Mouse (Mus musculus) myocyte (in vitro differentiated cells): ENCODE data around the gene Ssbp2. TPM values are rescaled to one million over a fixed set of nuclear protein-coding genes. Genes with fewer than 3 reads are reported as not detected.

Experiments
- H3K27me3 ChIP-seq: one replicate; pipeline ENCODE4 v1.6.1; 2011; ENCODE audit not compliant: control insufficient read depth, insufficient read depth, insufficient read length
- H3K36me3 ChIP-seq: one replicate; pipeline ENCODE4 v1.6.1; 2011; ENCODE audit not compliant: control insufficient read depth, insufficient read depth
- H3K4me2 ChIP-seq: one replicate; pipeline ENCODE4 v1.6.1; 2011; ENCODE audit warnings: low read depth, control low read depth
- H3K4me3 ChIP-seq: one replicate; pipeline ENCODE4 v1.5.1; 2011; ENCODE audit warnings: mild to moderate bottlenecking, control low read depth, moderate library complexity
- H3K79me2 ChIP-seq: one replicate; pipeline ENCODE4 v1.6.1; 2011; ENCODE audit not compliant: control insufficient read depth, insufficient read depth
- H3ac ChIP-seq: one replicate; pipeline ENCODE4 v1.6.1; 2011; ENCODE audit not compliant: control insufficient read depth, insufficient read length
- CEBPB ChIP-seq: IDR thresholded peaks from 2 replicates; pipeline ENCODE4 v1.6.1; 2011; ENCODE audit warnings: mild to moderate bottlenecking, moderate library complexity; ENCODE audit not compliant: poor library complexity, insufficient read depth, severe bottlenecking
- E2F4 ChIP-seq: IDR thresholded peaks from one replicate; pipeline ENCODE4 v1.6.1; 2011; ENCODE audit warnings: mild to moderate bottlenecking, control low read depth, moderate library complexity; ENCODE audit not compliant: insufficient read depth
- MAX ChIP-seq: IDR thresholded peaks from one replicate; pipeline ENCODE4 v1.6.1; 2011; ENCODE audit warnings: low read depth, mild to moderate bottlenecking, control low read depth
- MYOD1 ChIP-seq, 3 experiments: IDR thresholded peaks; one replicate each; pipeline ENCODE4 v1.6.1; 2011; ENCODE audit warnings: control low read depth in 2 of 3, low read depth in 2 of 3, mild to moderate bottlenecking in 2 of 3, moderate library complexity in 1 of 3; ENCODE audit not compliant: insufficient read length in 2 of 3, control insufficient read depth in 1 of 3
- MYOG ChIP-seq, 3 experiments: IDR thresholded peaks; one replicate each; pipeline ENCODE4 v1.6.1; 2011; ENCODE audit warnings: control low read depth in 2 of 3, low read depth in 2 of 3, mild to moderate bottlenecking in 2 of 3; ENCODE audit not compliant: insufficient read length in 2 of 3, control insufficient read depth in 1 of 3, insufficient read depth in 1 of 3
- POLR2A ChIP-seq: IDR thresholded peaks from one replicate; pipeline ENCODE4 v1.6.1; 2011; ENCODE audit warnings: low read depth, mild to moderate bottlenecking, control low read depth, moderate library complexity; ENCODE audit not compliant: insufficient read length
- POLR2AphosphoS2 ChIP-seq: IDR thresholded peaks from one replicate; pipeline ENCODE4 v1.6.1; 2011; ENCODE audit warnings: low read depth, control low read depth; ENCODE audit not compliant: insufficient read length
- REST ChIP-seq: IDR thresholded peaks from one replicate; pipeline ENCODE4 v1.6.1; 2011; ENCODE audit warnings: mild to moderate bottlenecking, control low read depth, moderate library complexity; ENCODE audit not compliant: insufficient read depth, insufficient read length
- SRF ChIP-seq: IDR thresholded peaks from one replicate; pipeline ENCODE4 v1.6.1; 2011; ENCODE audit warnings: low read depth; ENCODE audit not compliant: control insufficient read depth, insufficient read length
- TCF12 ChIP-seq: IDR thresholded peaks from one replicate; pipeline ENCODE4 v1.6.1; 2011; ENCODE audit warnings: mild to moderate bottlenecking, control low read depth; ENCODE audit not compliant: poor library complexity, insufficient read depth, severe bottlenecking
- TCF3 ChIP-seq: IDR thresholded peaks from one replicate; pipeline ENCODE4 v1.6.1; 2011; ENCODE audit warnings: low read depth, control low read depth; ENCODE audit not compliant: insufficient read length
- USF1 ChIP-seq: IDR thresholded peaks from one replicate; pipeline ENCODE4 v1.6.1; 2011; ENCODE audit warnings: low read depth, mild to moderate bottlenecking, control low read depth, moderate library complexity
- polyA plus RNA-seq: library from polyadenylated mRNA; unstranded; fragments of >200 nt; fragmentation: generic; extraction: Trizol; gene quantifications from one replicate; pipeline ENCODE4 v1.2.1, GENCODE M21; 2012; ENCODE audit warnings: missing spikeins

The Ssbp2 gene
- polyA plus RNA-seq, 1 experiment, result 52.1 TPM

- Histone ChIP-seq H3K4me3 (no peak overlapping the region), H3K79me2 (no peaks in the 10 kb centered on the region), H3K36me3 (no peaks in the 10 kb centered on the region), H3K4me2 (no peak overlapping the region), H3K27me3 (no peaks in the 10 kb centered on the region), H3ac (no peak overlapping the region)
- TF ChIP-seq REST (no peak), E2F4 (no peak), USF1 (no peak), POLR2A (no peak), SRF (no peak), MYOD1 (IDR thresholded peaks at IDR 0.05; ENCODE audit: control insufficient read depth in 1 of 3, insufficient read length in 2 of 3, low read depth in 2 of 3) (no peak)
These were observed 263.1 kb downstream of the Ssbp2 start for GRCm38 (mm10) chr13:91723108-91723735.

- no peak for TF ChIP-seq USF1
- no peak for TF ChIP-seq CEBPB
- no peak for TF ChIP-seq E2F4
- TF ChIP-seq SRF, result no peak
- no peak for TF ChIP-seq TCF3
- TF ChIP-seq MAX, result no peak
- TF ChIP-seq MYOG (IDR thresholded peaks at IDR 0.05; ENCODE audit: control insufficient read depth in 1 of 3, insufficient read depth in 1 of 3, insufficient read length in 2 of 3, low read depth in 2 of 3), result no peak
- no peak for TF ChIP-seq POLR2AphosphoS2
- no peak for TF ChIP-seq MYOD1 (IDR thresholded peaks at IDR 0.05; ENCODE audit: control insufficient read depth in 1 of 3, insufficient read length in 2 of 3, low read depth in 2 of 3)
- no peak for TF ChIP-seq TCF12
- TF ChIP-seq POLR2A, result no peak
- Histone ChIP-seq H3K4me2 (no peak overlapping the region), H3K36me3 (no peaks in the 10 kb centered on the region), H3ac (no peak overlapping the region), H3K79me2 (no peaks in the 10 kb centered on the region), H3K4me3 (no peak overlapping the region), H3K27me3 (no peaks in the 10 kb centered on the region)
These were observed 263.6 kb downstream of the Ssbp2 start for GRCm38 (mm10) chr13:91723736-91724119.

GRCm38 (mm10) chr13:91724211-91724610, 264.1 kb downstream of the Ssbp2 start:
- Histone ChIP-seq H3K27me3 (no peaks in the 10 kb centered on the region), H3K36me3 (no peaks in the 10 kb centered on the region), H3K4me2 (no peak overlapping the region), H3K4me3 (no peak overlapping the region), H3K79me2 (no peaks in the 10 kb centered on the region), H3ac (no peak overlapping the region)
- TF ChIP-seq E2F4, result no peak
- no peak for TF ChIP-seq MYOG (IDR thresholded peaks at IDR 0.05; ENCODE audit: control insufficient read depth in 1 of 3, insufficient read depth in 1 of 3, insufficient read length in 2 of 3, low read depth in 2 of 3)
- TF ChIP-seq SRF, result no peak
- TF ChIP-seq CEBPB, result no peak
- no peak for TF ChIP-seq MYOD1 (IDR thresholded peaks at IDR 0.05; ENCODE audit: control insufficient read depth in 1 of 3, insufficient read length in 2 of 3, low read depth in 2 of 3)
- no peak for TF ChIP-seq MAX
- no peak for TF ChIP-seq POLR2A
- no peak for TF ChIP-seq TCF12
- TF ChIP-seq REST, result no peak
- TF ChIP-seq POLR2AphosphoS2, result no peak
- no peak for TF ChIP-seq TCF3
- no peak for TF ChIP-seq USF1

GRCm38 (mm10) chr13:91725130-91725529, 265.0 kb downstream of the Ssbp2 start:
- Histone ChIP-seq H3K27me3 (no peaks in the 10 kb centered on the region), H3ac (no peak overlapping the region), H3K4me2 (no peak overlapping the region), H3K4me3 (no peak overlapping the region), H3K79me2 (no peaks in the 10 kb centered on the region), H3K36me3 (no peaks in the 10 kb centered on the region)
- TF ChIP-seq CEBPB (no peak), TCF3 (no peak), MYOD1 (IDR thresholded peaks at IDR 0.05; ENCODE audit: control insufficient read depth in 1 of 3, insufficient read length in 2 of 3, low read depth in 2 of 3) (no peak), POLR2A (no peak), MYOG (IDR thresholded peaks at IDR 0.05; ENCODE audit: control insufficient read depth in 1 of 3, insufficient read depth in 1 of 3, insufficient read length in 2 of 3, low read depth in 2 of 3) (no peak), USF1 (no peak), MAX (no peak), TCF12 (no peak), REST (no peak), POLR2AphosphoS2 (no peak), SRF (no peak), E2F4 (no peak)

GRCm38 (mm10) chr13:91727899-91728298, 267.8 kb downstream of the Ssbp2 start:
- no peak for TF ChIP-seq TCF12
- TF ChIP-seq POLR2A, result no peak
- TF ChIP-seq REST, result no peak
- TF ChIP-seq E2F4, result no peak
- no peak for TF ChIP-seq TCF3
- TF ChIP-seq MYOG (IDR thresholded peaks at IDR 0.05; ENCODE audit: control insufficient read depth in 1 of 3, insufficient read depth in 1 of 3, insufficient read length in 2 of 3, low read depth in 2 of 3), result no peak
- no peak for TF ChIP-seq SRF
- no peak for TF ChIP-seq POLR2AphosphoS2
- no peak overlapping the region for H3K4me3 ChIP-seq
- no peaks in the 10 kb centered on the region for H3K36me3 ChIP-seq
- H3K27me3 ChIP-seq, result no peaks in the 10 kb centered on the region
- no peak overlapping the region for H3ac ChIP-seq
- H3K79me2 ChIP-seq, result no peaks in the 10 kb centered on the region
- H3K4me2 ChIP-seq, result no peak overlapping the region
